Mouse (Mus musculus) limb, embryonic 12.5 days (tissue): ENCODE data around the gene Cep41. TPM values are rescaled to one million over a fixed set of nuclear protein-coding genes. Genes with fewer than 3 reads are reported as not detected.
A peak's percentile ranks its signal among the peaks of the same experiment; 100 is the strongest.

Experiments used
- ATAC-seq: fragments of 200-750 bp; cut with Nextera tagmentation; 2 replicates; pipeline ENCODE4 v1.8.0; 2017; ENCODE audit warnings: low read depth, moderate TSS enrichment; ENCODE audit not compliant: insufficient number of reproducible peaks, insufficient read depth, low FRiP score, low TSS enrichment
- H3K27ac ChIP-seq: fragments of 300-500 bp; sonication (generic); 2 replicates; pipeline ENCODE4 v1.5.1; 2016; ENCODE audit warnings: mild to moderate bottlenecking, moderate library complexity
- H3K27me3 ChIP-seq: fragments of 300-500 bp; sonication (generic); 2 replicates; pipeline ENCODE4 v1.6.1; 2016; ENCODE audit warnings: mild to moderate bottlenecking, moderate library complexity
- H3K36me3 ChIP-seq: fragments of 300-500 bp; sonication (generic); 2 replicates; pipeline ENCODE4 v1.6.1; 2016; ENCODE audit warnings: mild to moderate bottlenecking, moderate library complexity
- H3K4me1 ChIP-seq: fragments of 300-500 bp; sonication (generic); replicated peaks from 2 replicates; pipeline ENCODE4 v1.6.1; 2016
- H3K4me2 ChIP-seq: fragments of 300-500 bp; sonication (generic); 2 replicates; pipeline ENCODE4 v1.6.1; 2016; ENCODE audit warnings: mild to moderate bottlenecking, moderate library complexity
- H3K4me3 ChIP-seq: fragments of 300-500 bp; sonication (generic); replicated peaks from 2 replicates; pipeline ENCODE4 v1.5.1; 2016; ENCODE audit warnings: mild to moderate bottlenecking
- H3K9ac ChIP-seq: fragments of 300-500 bp; sonication (generic); replicated peaks from 2 replicates; pipeline ENCODE4 v1.6.1; 2016; ENCODE audit warnings: mild to moderate bottlenecking, moderate library complexity
- H3K9me3 ChIP-seq: fragments of 300-500 bp; sonication (generic); 2 replicates; pipeline ENCODE4 v1.6.1; 2016; ENCODE audit warnings: mild to moderate bottlenecking, moderate library complexity
- WGBS: fragments of 180-500 bp; shearing (Covaris S2); methylation state at CpG from one replicate; pipeline ENCODE4 v1.1.7; 2016; 5-methylcytosine and 5-hydroxymethylcytosine counted together
- polyA plus RNA-seq: library from polyadenylated mRNA; unstranded; fragments of >200 nt; fragmentation: Nextera tagmentation; extraction: Ambion mirVana; gene quantifications from 2 replicates; pipeline ENCODE4 v1.2.1, GENCODE M21; 2016

Cep41 gene
- 51.1 and 53.5 TPM in 2 replicates for polyA plus RNA-seq

DNA sequence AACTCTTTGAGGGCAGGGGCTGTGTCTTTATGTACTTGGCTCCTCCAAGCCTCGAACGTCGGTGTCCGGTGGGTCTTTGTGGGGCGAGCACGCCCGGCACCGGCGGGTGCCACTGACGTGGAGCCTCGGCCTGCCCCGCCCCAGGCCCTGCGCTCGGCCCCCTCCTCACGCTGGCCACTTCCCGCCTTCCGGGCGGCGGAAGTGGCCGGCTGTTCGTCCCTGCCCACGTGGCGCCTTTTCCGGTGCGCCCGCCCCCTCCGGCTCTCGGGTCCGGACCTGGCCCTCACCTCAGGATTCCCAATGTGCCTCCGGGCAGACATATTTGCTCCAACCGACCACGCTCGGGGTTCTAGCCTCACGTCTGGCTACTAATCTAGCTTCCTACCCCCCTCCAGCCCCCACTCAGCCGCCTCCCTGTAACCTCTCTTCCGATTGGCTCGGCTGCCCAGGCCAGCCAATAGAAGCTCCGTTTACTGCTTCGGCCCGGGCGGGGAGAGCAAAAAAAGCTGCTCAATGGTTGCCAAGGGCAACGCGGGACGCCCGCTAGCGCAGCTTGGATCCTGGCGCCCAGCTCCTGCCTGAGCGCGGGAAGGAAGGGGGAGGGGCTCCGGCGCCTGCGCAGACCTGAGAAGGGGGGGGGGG is at the start of gene Cep41:
TSS of gene Cep41 (minus strand) at position 400 of the 642 bp plus-strand sequence.
- Histone ChIP-seq H3K36me3 (no peaks in the 10 kb centered on the region), H3K9ac (peak within 1 kb of the TSS; percentile 63), H3K27me3 (no peaks in the 10 kb centered on the region), H3K4me1 (peaks cover 19% of the 10 kb centered on the region; the same call in 1 of the 2 replicates), H3K9me3 (no peaks in the 10 kb centered on the region), H3K27ac (peak within 1 kb of the TSS; percentile 96), H3K4me2 (peak within 1 kb of the TSS; percentile 61), H3K4me3 (peak within 1 kb of the TSS; percentile 52)
- ATAC-seq: peak; percentile 96
- under 1% methylated on average over 51 of the region's 52 CpGs for whole genome bisulfite sequencing

DNA sequence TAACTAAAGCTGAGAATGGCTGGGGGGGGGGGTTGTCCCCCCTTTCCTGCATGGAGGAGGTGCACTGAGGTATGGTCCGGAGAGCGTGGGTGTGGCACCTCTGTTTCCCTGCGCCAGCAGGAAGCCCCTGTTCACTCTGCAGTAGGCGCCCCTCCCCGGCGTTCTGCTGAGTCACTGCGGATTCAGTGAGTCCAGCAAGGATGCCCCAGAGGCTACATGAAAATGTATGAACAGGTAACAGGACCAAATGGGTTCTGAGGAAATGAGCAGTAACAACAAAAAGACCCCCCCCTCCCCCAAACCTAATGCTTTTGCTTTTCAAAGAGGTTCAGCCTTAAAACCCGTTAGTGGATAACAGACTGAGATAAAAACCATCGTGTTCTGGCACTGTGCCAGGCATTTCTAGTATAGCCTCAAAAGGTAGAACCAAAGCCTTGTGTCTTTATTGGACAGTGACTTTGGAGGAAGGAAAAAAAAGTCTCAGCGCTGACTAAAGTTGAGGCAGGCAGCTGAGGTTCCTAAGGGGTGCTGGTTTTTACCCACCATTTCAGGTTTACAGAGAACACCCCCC is 45.7 kb upstream of the Cep41 start:
- Histone ChIP-seq H3K4me1 (peaks cover 11% of the 10 kb centered on the region; the same call in 1 of the 2 replicates), H3K4me3 (peak overlapping the region; percentile 60), H3K36me3 (peaks cover 54% of the 10 kb centered on the region), H3K9me3 (peaks cover 61% of the 10 kb centered on the region), H3K27ac (peak overlapping the region; percentile 95), H3K9ac (peak overlapping the region; percentile 85), H3K27me3 (no peaks in the 10 kb centered on the region), H3K4me2 (peak overlapping the region; percentile 66)
- no peak for ATAC-seq
- WGBS: 54% methylated on average over 10 of the region's 10 CpGs

DNA sequence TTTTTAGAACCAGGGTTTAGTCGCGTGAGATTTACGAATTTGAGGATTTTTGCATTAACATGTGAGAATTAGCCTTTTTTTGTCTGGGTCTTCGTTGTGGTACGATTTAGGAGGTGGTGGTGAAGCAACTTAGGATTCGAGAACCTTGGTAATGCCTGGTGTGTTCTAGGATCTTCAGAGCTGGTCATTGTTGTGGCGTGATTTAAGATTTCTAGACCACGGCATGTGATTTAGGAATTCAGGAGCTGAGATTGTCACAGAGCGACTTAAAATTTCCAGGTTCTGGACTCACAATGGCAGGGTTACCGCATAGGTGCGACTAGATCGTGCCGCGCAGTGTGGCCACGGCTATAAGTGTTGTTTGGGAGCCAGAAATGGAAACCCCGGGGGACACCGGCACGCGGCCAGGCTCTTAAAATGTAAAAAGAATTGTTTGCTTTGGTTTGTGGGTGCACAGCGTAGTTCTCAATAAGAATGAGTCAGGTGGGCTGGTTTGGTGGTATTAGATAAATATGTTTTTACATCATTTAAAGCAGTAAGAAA is 45.0 kb upstream of the Cep41 start:
- Histone ChIP-seq H3K4me1 (peaks cover 9% of the 10 kb centered on the region), H3K4me3 (peak overlapping the region; percentile 60), H3K27ac (peak overlapping the region; percentile 95), H3K9me3 (peaks cover 63% of the 10 kb centered on the region), H3K9ac (peak overlapping the region; percentile 85), H3K4me2 (peak overlapping the region; percentile 66), H3K36me3 (peaks cover 47% of the 10 kb centered on the region), H3K27me3 (no peaks in the 10 kb centered on the region)
- no peak for ATAC-seq
- WGBS: 41% methylated on average over 20 of the region's 20 CpGs

GRCm38 (mm10) chr6:30737548-30738463 is 44.3 kb upstream of the Cep41 start:
- H3K27me3 ChIP-seq: no peaks in the 10 kb centered on the region
- peaks cover 39% of the 10 kb centered on the region for H3K36me3 ChIP-seq
- peak overlapping the region; percentile 95 for H3K27ac ChIP-seq
- H3K4me2 ChIP-seq: peak overlapping the region; percentile 66
- WGBS: 49% methylated on average over 66 of the region's 66 CpGs
- H3K4me1 ChIP-seq: peaks cover 16% of the 10 kb centered on the region
- H3K4me3 ChIP-seq: peak overlapping the region; percentile 60
- peaks cover 69% of the 10 kb centered on the region for H3K9me3 ChIP-seq
- ATAC-seq: peak; percentile 58; the same call in 1 of the 2 replicates
- peak overlapping the region; percentile 85 for H3K9ac ChIP-seq

GRCm38 (mm10) chr6:30736864-30737547 is 43.5 kb upstream of the Cep41 start:
- Histone ChIP-seq H3K4me3 (peak overlapping the region; percentile 60), H3K36me3 (peaks cover 31% of the 10 kb centered on the region), H3K9ac (peak overlapping the region; percentile 85), H3K27ac (peak overlapping the region; percentile 95), H3K4me1 (peaks cover 19% of the 10 kb centered on the region), H3K4me2 (peak overlapping the region; percentile 66), H3K27me3 (no peaks in the 10 kb centered on the region), H3K9me3 (peaks cover 71% of the 10 kb centered on the region)
- ATAC-seq: peak; percentile 30; the same call in 1 of the 2 replicates
- 49% methylated on average over 29 of the region's 29 CpGs for WGBS

- Histone ChIP-seq H3K27ac (peak overlapping the region; percentile 95), H3K9ac (no peak overlapping the region), H3K27me3 (no peaks in the 10 kb centered on the region), H3K4me2 (peak overlapping the region; percentile 66), H3K36me3 (peaks cover 26% of the 10 kb centered on the region), H3K9me3 (peaks cover 71% of the 10 kb centered on the region), H3K4me3 (no peak overlapping the region), H3K4me1 (peaks cover 19% of the 10 kb centered on the region)
- 43% methylated on average over 13 of the region's 13 CpGs for WGBS
- no peak for ATAC-seq
Observed at GRCm38 (mm10) chr6:30736372-30736762, 42.8 kb upstream of the Cep41 start.

- WGBS: 50% methylated on average over 15 of the region's 15 CpGs
- Histone ChIP-seq H3K27me3 (no peaks in the 10 kb centered on the region), H3K9me3 (peaks cover 71% of the 10 kb centered on the region), H3K36me3 (peaks cover 22% of the 10 kb centered on the region), H3K4me1 (peaks cover 19% of the 10 kb centered on the region), H3K4me2 (peak overlapping the region; percentile 66), H3K4me3 (peak overlapping the region; percentile 23), H3K9ac (peak overlapping the region; percentile 60), H3K27ac (peak overlapping the region; percentile 95)
- ATAC-seq: no peak
Observed at GRCm38 (mm10) chr6:30735728-30736371, 42.3 kb upstream of the Cep41 start.

- 56% methylated on average over 22 of the region's 22 CpGs for WGBS
- Histone ChIP-seq H3K4me3 (peak overlapping the region; percentile 23), H3K27me3 (no peaks in the 10 kb centered on the region), H3K36me3 (peaks cover 16% of the 10 kb centered on the region), H3K9ac (peak overlapping the region; percentile 60), H3K4me1 (peaks cover 23% of the 10 kb centered on the region), H3K27ac (peak overlapping the region; percentile 95), H3K9me3 (peaks cover 65% of the 10 kb centered on the region), H3K4me2 (peak overlapping the region; percentile 66)
- ATAC-seq: no peak
Observed at GRCm38 (mm10) chr6:30734988-30735727, 41.6 kb upstream of the Cep41 start.

- Histone ChIP-seq H3K9me3 (peaks cover 58% of the 10 kb centered on the region), H3K27me3 (no peaks in the 10 kb centered on the region), H3K36me3 (peaks cover 12% of the 10 kb centered on the region), H3K4me2 (peak overlapping the region; percentile 66), H3K27ac (peak overlapping the region; percentile 95), H3K4me1 (peaks cover 29% of the 10 kb centered on the region), H3K9ac (peak overlapping the region; percentile 42; the same call in 1 of the 2 replicates), H3K4me3 (no peak overlapping the region)
- WGBS: 52% methylated on average over 6 of the region's 6 CpGs
- no peak for ATAC-seq
Observed at GRCm38 (mm10) chr6:30734465-30734864, 40.9 kb upstream of the Cep41 start.
